Mouse (Mus musculus) urinary bladder, postnatal 25 days (tissue): ENCODE measurements around the gene Msi1.
"Not testable (repeated sequence)": the region's sequence is repeated elsewhere in the genome, so short reads cannot be mapped to it uniquely, and the experiment has no call there.

Experiments
- DNase-seq: peaks from one replicate; pipeline ENCODE4 v3.0.0; 2022; ENCODE audit warnings: low spot score

Gene Msi1

DNA sequence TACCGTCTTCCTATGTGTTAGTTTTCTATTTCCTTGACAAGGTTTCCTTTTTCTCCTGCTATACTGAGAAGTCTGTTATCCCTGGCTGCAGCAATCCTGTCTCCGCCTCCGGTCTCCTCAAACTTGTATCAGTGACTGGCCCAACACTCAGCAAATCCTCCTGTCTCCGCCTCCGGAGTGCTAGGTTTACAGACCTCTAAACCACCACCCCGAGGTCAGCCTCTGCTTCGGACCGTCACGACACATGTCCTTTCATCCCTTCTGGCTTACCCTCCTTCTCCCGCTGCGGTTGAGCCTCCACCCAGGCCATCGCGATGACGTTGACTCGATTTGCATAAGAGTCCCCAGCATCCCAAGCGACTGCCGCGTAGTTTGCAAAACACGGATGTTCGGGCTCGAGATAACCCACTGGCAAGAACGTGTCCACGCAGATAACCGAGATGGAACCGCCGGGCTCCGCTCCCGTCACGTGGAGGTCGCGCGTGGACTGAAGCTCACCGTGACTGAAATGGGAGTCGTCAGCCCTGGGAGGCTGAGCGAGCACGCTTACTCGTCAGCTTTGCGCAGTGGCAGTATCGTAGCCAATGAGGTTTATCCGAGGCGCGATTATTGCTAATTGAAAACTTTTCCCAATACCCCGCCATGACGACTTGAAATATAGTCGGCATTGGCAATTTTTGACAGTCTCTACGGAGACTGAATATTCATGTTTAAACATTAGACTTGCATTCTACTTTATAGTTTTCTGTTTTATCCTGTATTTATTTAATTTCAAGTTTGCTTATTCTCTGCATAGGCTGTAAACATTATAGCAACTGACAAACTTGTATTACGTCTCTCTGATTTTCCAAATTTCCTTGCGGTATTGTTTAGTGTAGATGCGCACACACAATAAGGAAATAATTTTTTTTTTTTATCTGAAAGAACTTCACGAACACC lies 60.6 kb downstream of the Msi1 start:
- peak; percentile 79 for DNase-seq

DNA sequence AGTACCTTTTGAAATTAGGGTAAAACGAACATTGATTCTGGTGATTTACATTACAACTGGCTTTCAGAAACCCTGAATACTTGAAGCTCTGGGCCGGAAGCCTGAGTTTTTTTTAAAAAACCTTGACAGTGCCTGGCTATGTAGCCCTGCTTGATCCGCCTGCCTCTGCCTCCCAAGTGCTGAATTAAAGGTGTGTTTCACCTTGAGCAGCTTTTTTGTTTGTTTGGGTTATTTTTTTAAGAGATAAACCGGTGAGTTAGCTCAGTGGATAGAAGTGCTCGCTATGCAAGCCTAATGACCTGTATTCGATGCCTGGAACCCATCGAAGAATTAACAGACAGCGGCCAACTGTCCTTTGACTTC lies 61.2 kb downstream of the Msi1 start:
- no peak for DNase-seq

DNA sequence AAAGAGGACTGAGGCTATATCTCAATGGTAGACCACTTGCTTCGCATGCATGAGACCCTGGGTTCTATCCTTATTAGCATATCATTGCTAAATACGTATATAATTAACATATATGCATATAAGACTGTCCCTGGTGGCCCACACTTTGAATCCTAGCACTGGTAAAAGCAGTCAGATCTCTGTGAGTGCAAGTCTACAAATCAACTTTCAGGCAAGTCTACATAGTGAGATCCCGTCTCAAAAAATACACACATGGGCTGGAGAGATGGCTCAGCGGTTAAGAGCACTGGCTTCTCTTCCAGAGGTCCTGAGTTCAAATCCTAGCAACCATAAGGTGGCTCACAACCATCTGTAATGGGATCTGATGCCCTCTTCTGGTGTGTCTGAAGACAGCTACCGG lies 61.7 kb downstream of the Msi1 start:
- DNase-seq, result no peak

DNA sequence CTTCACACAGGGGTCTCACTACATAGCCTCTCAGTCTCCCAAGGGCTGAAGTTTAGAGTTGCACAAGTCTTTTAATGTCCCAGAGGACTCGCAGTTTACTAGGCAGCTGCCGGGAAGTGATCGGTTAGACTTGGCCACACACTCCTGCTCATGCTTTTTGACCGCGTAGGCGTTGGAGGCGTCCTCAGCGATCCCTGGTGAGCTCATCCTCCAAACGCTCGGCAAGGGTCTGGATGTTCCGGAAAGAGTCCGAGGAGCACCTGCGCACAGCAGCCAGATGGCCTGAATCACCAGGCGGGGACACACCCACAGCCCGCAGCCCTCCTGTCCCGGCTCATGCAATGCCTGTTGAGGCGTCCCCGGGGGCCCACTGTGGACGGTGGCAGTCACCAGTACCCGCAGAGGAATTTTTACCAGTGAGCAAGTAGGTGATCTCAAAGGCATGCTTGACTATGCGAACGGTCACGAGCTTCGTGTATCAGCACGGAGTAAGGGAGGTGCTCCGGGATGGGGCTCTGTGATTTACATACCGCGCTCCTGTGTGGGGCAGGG lies 62.4 kb downstream of the Msi1 start:
- peak; percentile 60 for DNase-seq

DNA sequence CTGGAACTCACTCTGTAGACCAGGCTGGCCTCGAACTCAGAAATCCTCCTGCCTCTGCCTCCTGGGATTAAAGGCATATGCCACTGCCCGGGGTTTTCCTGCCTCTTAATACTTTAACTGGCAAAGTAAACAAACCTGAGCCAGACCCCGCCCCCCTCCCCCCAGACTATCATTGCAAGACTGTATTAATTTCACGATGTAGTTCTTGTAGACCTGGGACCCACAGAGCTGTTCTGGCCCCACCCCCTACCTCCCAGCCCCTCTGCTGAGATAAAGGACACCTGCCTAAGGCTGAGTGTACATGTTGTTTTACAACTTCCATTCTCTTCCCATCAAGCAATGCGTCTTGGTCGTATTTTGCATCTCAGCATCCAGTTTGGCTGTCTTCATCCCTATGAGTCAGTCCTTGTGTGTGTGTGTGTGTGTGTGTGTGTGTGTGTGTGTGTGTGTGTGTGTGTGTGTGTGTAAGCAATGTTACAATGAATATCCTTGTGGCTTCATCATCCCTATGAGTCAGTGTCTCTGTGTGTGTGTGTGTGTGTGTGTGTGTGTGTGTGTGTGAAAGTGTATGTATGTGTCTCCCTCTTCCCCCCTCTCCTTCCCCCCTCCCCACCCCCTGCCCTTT lies 63.4 kb downstream of the Msi1 start:
- no peak for DNase-seq

DNA sequence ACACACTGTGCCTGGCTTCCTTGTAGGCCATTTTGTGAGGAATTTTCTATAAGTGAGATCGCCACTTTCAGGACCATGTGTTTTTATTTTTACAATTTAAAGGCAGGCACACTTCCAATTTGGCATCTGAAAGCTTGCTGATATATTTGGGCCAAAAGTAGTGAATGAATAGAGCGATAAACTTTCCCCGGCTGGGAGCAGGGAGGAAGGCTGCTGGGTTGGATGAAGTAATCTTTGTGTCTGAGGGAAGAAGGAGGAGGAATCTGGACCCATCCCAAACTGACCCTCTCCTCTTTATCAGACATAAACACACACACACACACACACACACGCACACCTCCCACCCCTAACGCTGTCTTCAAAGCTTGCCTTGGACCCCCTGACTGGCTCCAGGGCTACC lies 64.0 kb downstream of the Msi1 start:
- DNase-seq, result no peak

DNA sequence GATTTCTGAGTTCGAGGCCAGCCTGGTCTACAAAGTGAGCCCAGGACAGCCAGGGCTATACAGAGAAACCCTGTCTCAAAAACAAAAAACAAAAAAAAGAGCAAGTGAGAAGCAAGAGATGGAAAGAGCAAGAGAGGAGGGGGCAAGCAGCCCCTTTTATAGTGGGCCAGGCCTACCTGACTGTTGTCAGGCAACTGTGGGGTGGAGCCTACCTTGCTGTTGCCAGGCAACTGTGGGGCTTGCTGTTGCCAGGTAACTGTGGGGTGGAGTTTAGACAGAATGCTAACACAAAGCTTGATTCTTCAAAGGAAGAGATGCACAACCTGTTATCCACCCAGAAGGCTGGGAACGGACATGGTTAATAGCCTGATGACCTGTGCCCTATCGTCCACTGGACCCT lies 66.2 kb downstream of the Msi1 start:
- not testable (repeated sequence) for DNase-seq

DNA sequence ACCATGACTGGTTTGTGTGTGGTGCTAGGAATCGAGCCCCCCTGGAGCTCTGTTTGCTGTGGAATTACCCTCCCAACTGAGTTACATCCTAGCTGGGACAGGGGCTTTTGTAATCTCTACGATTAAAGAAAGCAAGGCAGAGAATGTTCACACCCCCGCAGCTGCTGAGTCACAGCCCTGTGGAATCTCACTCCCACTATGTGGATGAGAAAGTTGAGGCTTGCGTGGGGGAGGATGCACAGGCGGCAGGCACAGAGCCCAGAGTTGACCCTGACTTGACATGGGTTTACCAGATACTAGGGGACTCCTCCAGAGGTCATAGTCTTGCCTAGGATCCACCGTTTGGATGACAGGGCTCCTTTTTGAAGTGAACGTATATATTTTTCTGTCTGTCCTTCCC lies 67.6 kb downstream of the Msi1 start:
- no peak for DNase-seq

DNA sequence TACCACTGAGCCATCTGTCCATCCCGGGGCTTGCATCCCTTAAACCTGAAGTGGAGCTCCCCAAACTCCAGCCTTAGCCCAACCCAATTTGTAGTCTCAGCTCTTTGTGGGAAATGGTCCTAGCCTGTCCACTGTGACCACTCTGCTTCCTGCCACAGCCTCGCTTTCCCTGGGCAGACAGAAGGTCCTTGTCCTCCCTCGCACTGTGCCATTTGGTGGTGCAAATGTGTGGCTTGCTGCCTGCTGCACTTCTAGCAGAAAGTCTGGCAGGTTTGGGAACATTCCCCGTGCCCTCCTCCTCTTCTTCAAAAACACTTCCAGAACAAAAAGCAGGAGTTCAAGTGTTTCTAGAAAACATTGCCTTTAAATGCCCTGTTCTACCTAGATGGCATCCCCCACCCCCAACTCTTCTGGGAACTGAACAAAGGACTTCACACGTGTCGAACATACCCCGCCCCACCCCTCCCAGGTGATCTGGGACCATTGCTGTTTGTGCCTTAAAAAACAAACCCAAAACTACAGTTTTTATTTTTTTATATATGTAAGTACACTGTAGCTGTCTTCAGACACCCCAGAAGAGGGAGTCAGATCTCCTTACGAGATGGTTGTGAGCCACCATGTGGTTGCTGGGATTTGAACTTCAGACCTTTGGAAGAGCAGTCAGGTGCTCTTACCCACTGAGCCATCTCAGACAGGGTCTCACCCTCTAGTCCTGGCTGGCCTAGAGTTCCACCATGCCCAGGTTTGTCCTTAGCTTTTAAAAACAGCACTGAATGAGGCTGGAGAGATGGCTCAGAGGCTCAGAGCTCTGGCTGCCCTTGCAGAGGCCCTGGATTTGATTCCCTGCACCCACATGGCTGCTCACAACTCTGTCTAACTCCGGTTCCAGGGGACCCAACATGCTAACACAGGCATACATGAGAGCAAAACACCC lies 69.2 kb downstream of the Msi1 start:
- DNase-seq, result no peak

DNA sequence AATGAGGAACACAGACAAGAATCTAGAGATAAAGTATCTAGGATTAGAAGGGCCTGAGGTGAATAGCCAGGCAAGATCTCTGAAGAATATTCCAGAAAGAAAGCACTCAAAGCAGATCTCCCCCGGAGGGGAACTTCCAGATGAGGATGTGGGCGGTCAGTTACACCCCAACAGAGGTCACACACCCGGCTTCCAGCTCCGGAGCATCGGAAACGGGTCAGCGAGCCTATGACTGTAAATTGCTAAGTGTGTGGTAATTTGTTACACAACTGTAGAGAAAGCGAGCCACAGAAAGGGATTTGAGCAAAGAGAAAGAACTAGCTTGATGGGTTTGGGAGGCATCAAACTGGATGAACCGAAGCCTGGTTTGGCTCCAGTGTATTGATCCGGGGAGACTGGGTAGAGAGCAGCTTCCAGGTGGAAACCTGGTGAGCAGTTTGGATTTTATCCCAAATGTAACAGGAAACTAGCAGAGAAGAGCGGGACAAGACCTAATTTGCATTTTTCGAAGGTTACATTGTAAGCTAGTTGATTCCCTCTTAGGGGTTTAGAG lies 71.1 kb downstream of the Msi1 start:
- no peak for DNase-seq

DNA sequence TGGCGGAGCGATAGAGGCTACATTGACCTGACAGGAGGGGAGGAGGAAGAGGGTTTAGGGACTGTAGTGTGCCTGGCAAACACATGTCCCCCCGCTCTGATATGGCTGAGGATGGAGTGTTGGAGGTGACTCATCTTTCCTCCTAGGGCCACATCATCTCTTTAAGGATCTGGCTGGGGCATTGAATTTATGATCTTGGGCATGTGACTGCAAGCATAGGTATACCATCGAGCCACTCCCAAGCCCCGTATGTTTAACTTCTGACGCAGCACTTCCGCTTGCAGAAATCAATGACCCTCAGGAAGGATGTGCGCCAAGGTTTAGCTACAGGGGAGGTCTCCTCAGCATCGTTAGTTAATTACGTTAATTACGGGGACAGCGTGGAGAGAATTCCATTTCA lies 73.6 kb downstream of the Msi1 start:
- DNase-seq, result no peak
